Mouse (Mus musculus): ENCODE measurements at regions not wholly inside any gene's neighbourhood (a gene's known extent, or its start where the extent isn't known, plus 50 kb on each side); places are given as distances from the start of the nearest gene placed in this dataset.
"Not testable (repeated sequence)": the region's sequence is repeated elsewhere in the genome, so short reads cannot be mapped to it uniquely, and the experiment has no call there.

GRCm38 (mm10) chrX:151708055-151708670 lies 92.4 kb upstream of the Huwe1 start:
- intact Hi-C loops (cut with DNase I), result not testable (repeated sequence)
- DNase-seq, result peak in 1 of 2 experiments; percentile 1

Measured in heart, postnatal 36 days (tissue).